Mouse (Mus musculus): ENCODE measurements around the gene Gnpnat1.

DNA sequence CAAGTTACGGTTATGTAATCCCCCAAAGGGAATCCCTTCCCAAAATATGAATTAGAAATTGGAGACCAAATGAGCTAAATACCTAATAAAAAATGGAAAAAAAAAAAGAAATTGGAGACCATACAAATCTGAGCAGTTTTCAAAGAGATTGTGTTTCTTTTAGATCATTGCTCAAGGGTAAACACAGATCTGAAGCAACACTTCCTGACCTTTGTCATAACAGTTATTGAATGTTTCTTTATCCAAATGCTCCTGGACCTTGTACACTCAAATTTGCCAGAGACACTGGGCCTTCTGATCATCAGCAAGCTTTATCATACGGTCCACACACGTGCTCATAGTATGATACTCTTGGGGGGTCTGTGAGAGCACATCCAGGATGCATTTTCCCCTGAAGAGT is 13.8 kb upstream of the Gnpnat1 start:
- TF ChIP-seq CTCF (conservative IDR thresholded peaks at IDR 0.05; ENCODE audit: low read length) (no peak), POU5F1 (IDR thresholded peaks at IDR 0.05; ENCODE audit: borderline replicate concordance, low read length) (no peak), NANOG (IDR thresholded peaks at IDR 0.05; ENCODE audit: borderline replicate concordance, low read length) (no peak)
